In genomic region chr4:128737137-128737589, GRCm38 (mm10) we compare ENCODE assay signal across 7 mouse cellular contexts. TPM values are rescaled to one million over a fixed set of nuclear protein-coding genes. Genes with fewer than 3 reads are reported as not detected.
DNase-seq lines count a peak whose midpoint lies in the region; ATAC-seq and TF ChIP-seq lines count a peak whose summit lies in the region.

No protein-coding gene starts in this region.

- no peak for DNase-seq in spleen, adult 2 months (ENCODE audit: low read depth in 1 of 2, low spot score in 2 of 2)
- DNase-seq in spleen, adult 18-20 months: no peak
- no peak for DNase-seq in thymus, postnatal 36 days
- DNase-seq in urinary bladder, postnatal 4 days (ENCODE audit: low spot score in 2 of 2): no peak

- peak overlapping the region; percentile 24 for H3K4me2 ChIP-seq in embryonic facial prominence, embryonic 15.5 days (replicated peaks)
- H3K4me2 ChIP-seq in limb, embryonic 13.5 days (replicated peaks): peak overlapping the region; percentile 40

- no peak for TF ChIP-seq POLR2A in spleen, adult 2 months (IDR thresholded peaks at IDR 0.05; ENCODE audit: low read depth, low read length)

- ATAC-seq in embryonic facial prominence, embryonic 15.5 days (ENCODE audit: insufficient number of reproducible peaks, low FRiP score, low TSS enrichment, low read depth): peak; percentile 26; the same call in 1 of the 2 replicates
- ATAC-seq in limb, embryonic 13.5 days (ENCODE audit: low FRiP score, low read depth): 0 out of 2 replicates have a peak, but pooled peaks have one; percentile 21
- ATAC-seq in megakaryocyte-erythroid progenitor cell, adult 5-6 weeks (replicated peaks; ENCODE audit: low FRiP score, low TSS enrichment, poor library complexity, severe bottlenecking): no peak

- 63% methylated on average over 6 of the region's 6 CpGs for WGBS in spleen, adult 2 months
- 15% methylated on average over 6 of the region's 6 CpGs for WGBS in embryonic facial prominence, embryonic 15.5 days
- WGBS in limb, embryonic 13.5 days: 30% methylated on average over 6 of the region's 6 CpGs

- no peaks in the 10 kb centered on the region for H3K27me3 ChIP-seq in spleen, adult 2 months (ENCODE audit: control insufficient read depth, insufficient read depth, low read length)
- no peaks in the 10 kb centered on the region for H3K27me3 ChIP-seq in embryonic facial prominence, embryonic 15.5 days
- no peaks in the 10 kb centered on the region for H3K27me3 ChIP-seq in limb, embryonic 13.5 days

- H3K27ac ChIP-seq in spleen, adult 2 months (ENCODE audit: insufficient read depth, low read length): peak overlapping the region; percentile 45; the same call in 1 of the 2 replicates
- H3K27ac ChIP-seq in embryonic facial prominence, embryonic 15.5 days (replicated peaks): peak overlapping the region; percentile 88
- peak overlapping the region; percentile 88 for H3K27ac ChIP-seq in limb, embryonic 13.5 days

- no peaks in the 10 kb centered on the region for H3K9me3 ChIP-seq in embryonic facial prominence, embryonic 15.5 days (replicated peaks)
- no peaks in the 10 kb centered on the region for H3K9me3 ChIP-seq in limb, embryonic 13.5 days

- no peaks in the 10 kb centered on the region for H3K36me3 ChIP-seq in spleen, adult 2 months (ENCODE audit: control insufficient read depth, insufficient read depth, low read length)
- no peaks in the 10 kb centered on the region for H3K36me3 ChIP-seq in embryonic facial prominence, embryonic 15.5 days
- H3K36me3 ChIP-seq in limb, embryonic 13.5 days: peaks cover 15% of the 10 kb centered on the region

- H3K4me3 ChIP-seq in spleen, adult 2 months (ENCODE audit: extremely low read depth, insufficient read depth, insufficient read length): no peak overlapping the region
- no peak overlapping the region for H3K4me3 ChIP-seq in embryonic facial prominence, embryonic 15.5 days (replicated peaks)
- no peak overlapping the region for H3K4me3 ChIP-seq in limb, embryonic 13.5 days

- TF ChIP-seq CTCF in spleen, adult 2 months (IDR thresholded peaks at IDR 0.05; ENCODE audit: extremely low read depth, insufficient read depth, insufficient read length, insufficient replicate concordance): no peak

- peaks cover 39% of the 10 kb centered on the region; the same call in 1 of the 2 replicates for H3K4me1 ChIP-seq in spleen, adult 2 months (ENCODE audit: control insufficient read depth, insufficient read depth, insufficient read length)
- H3K4me1 ChIP-seq in embryonic facial prominence, embryonic 15.5 days: peaks cover 62% of the 10 kb centered on the region
- peaks cover 71% of the 10 kb centered on the region for H3K4me1 ChIP-seq in limb, embryonic 13.5 days

- no peak overlapping the region for H3K9ac ChIP-seq in embryonic facial prominence, embryonic 15.5 days
- H3K9ac ChIP-seq in limb, embryonic 13.5 days: peak overlapping the region; percentile 55; the same call in 1 of the 2 replicates

RNA-seq across cellular contexts. Expression of gene A3galt2, which starts 18.0 kb away (rescaled TPM):
- polyA plus RNA-seq in spleen, adult 2 months (2012; rRNA removed): 0.41 TPM in 2 replicates
- 0.12 and 0.15 TPM in 2 replicates for polyA plus RNA-seq in embryonic facial prominence, embryonic 15.5 days (2015; fragmentation: Nextera tagmentation; extraction: Ambion mirVana)
- polyA plus RNA-seq in limb, embryonic 13.5 days (2015; fragmentation: Nextera tagmentation; extraction: Ambion mirVana): 0.09 and 0.15 TPM in 2 replicates
- total RNA-seq in megakaryocyte-erythroid progenitor cell, adult 5-6 weeks (2014; fragmentation: Nextera tagmentation): 0.31 TPM in 1 of 2 replicates, not detected in the other
- not detected in 2 replicates for total RNA-seq in megakaryocyte-erythroid progenitor cell, adult 5-6 weeks (2017)
